Mouse (Mus musculus): ENCODE results near the gene Olfr1079.
"Not testable (repeated sequence)": the region's sequence is repeated elsewhere in the genome, so short reads cannot be mapped to it uniquely, and the experiment has no call there.

Gene Olfr1079

DNA sequence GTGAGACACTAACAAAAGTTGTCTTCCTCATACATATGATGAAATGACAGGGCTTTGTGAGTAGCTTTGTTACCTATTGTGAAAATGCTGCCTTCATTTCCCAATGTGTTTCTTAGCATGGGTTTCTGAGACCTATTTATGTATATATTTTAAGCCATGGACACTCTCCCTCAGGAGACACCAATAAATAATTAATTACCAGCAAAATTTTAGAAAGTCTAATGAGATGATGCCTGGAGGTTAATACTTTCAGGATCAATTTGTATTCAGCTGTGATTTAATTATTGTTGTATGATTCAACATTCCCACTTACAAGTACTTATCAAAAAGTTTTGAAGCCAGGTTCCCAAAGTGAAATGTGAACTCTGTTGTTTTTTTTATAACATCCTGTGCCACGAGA lies at the start of gene Olfr1079:
Gene Olfr1079, minus strand, starts transcription at position 101 of the 400 bp plus-strand sequence.
- no peak for DNase-seq

DNA sequence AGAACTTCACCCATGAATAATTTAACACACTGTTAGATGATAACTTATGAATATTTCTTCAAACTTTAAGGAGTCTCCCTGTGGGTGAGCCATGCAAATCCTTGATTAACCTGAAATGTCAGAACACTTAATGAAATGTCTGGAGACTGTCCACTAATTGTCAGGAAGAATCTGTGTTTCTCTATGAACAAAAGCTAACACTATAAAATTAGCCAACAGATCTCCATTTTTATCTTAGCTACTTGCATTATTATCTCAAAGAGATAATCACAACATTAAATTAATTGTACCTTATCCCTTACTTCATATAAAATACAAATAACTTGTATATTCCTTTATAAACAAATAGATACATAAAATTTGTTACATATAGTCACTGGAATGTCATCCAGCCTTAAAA lies 15.9 kb upstream of the Olfr1079 start, which contains the start of gene Olfr1080:
Gene Olfr1080, minus strand, starts transcription at position 101 of the 400 bp plus-strand sequence.
- DNase-seq, result not testable (repeated sequence)

DNA sequence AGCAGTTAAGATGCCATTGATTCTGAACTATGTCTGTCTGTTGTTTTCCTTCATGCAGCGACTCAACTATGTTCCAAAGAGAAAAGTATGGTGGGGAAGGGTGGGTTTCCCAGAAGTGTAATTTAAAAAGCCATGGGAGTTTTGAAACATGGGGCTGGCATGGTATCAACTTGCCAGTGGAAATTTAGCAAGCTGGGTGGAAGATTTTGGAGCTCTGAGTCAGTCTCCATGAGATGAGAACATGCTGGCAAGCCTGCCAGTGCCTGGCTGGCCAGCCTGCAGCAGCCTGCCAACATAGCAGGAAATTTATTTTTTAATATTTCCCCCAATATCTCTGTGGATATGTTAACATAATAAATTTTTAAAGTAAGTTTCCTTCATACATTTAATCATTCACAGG lies 11.3 kb downstream of the Olfr1079 start:
- DNase-seq, result no peak

DNA sequence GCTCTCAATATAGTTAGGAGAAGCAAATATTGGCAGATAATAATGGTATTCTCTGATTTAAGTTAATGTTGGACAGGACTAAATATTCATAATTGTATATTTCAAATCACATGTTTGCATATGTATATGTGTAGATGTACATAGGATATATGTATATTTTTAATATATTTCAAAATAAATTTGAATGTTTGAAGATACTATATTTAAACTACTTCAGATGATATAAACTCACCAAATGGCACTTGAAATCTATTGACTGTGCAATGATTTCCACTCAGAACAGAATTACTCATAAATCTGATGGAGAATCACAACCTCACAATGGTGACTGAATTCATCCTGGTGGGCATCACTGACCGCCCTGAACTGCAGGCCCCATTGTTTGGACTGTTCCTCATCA lies 34.1 kb downstream of the Olfr1079 start, which contains the start of gene Olfr1076:
Gene Olfr1076, plus strand, starts transcription at position 301 of the 400 bp plus-strand sequence.
- DNase-seq, result no peak

DNA sequence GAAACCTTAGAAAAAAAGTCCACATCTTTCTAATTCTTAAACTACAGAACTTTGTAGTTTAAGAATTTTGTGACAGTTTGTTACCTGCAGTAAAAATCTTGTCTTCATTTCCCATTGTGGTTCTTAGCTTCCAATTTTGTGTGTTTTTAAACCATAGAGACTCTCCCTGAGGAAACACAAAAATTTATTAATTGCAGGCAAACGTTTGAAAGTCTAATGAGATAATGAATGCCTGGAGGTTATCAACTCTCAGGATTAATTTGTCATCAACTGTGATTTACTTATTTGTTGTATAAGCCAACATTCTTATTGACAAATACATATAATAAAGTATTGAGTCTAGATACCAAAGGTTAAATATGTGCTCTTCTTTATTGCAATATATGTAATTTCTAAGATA lies 55.0 kb downstream of the Olfr1079 start, which contains the start of gene Olfr228:
Gene Olfr228, minus strand, starts transcription at position 101 of the 400 bp plus-strand sequence.
- DNase-seq, result no peak

All from cerebellum, adult 11-12 months (tissue).